Mouse (Mus musculus) cortical plate, adult 2 months (tissue): ENCODE measurements around the gene Zc3h12a. TPM values are rescaled to one million over a fixed set of nuclear protein-coding genes. Genes with fewer than 3 reads are reported as not detected.

ENCODE experiments used
- H3K27ac ChIP-seq: fragments of 200-500 bp; 2 replicates; pipeline ENCODE4 v1.5.1; 2012; ENCODE audit warnings: low read length, control low read depth, inconsistent platforms; ENCODE audit not compliant: insufficient read depth
- H3K4me1 ChIP-seq: fragments of 200-500 bp; 2 replicates; pipeline ENCODE4 v1.6.1; 2011; ENCODE audit warnings: low read length; ENCODE audit not compliant: control insufficient read depth, insufficient read depth
- H3K4me3 ChIP-seq: fragments of 200-500 bp; 2 replicates; pipeline ENCODE4 v1.5.1; 2011; ENCODE audit warnings: mild to moderate bottlenecking, low read length, control low read depth; ENCODE audit not compliant: insufficient read depth
- CTCF ChIP-seq: fragments of 200-500 bp; IDR thresholded peaks from 2 replicates; pipeline ENCODE4 v1.5.1; 2011; ENCODE audit warnings: mild to moderate bottlenecking, control low read depth, low read length; ENCODE audit not compliant: insufficient read depth; ENCODE audit errors: extremely low read depth
- POLR2A ChIP-seq: fragments of 200-500 bp; IDR thresholded peaks from 2 replicates; pipeline ENCODE4 v1.6.1; 2011; ENCODE audit warnings: mild to moderate bottlenecking, low read length, control low read depth; ENCODE audit not compliant: insufficient read depth; ENCODE audit errors: extremely low read depth
- polyA plus RNA-seq: library from polyadenylated mRNA; depleted of rRNA; stranded (reverse); fragments of >200 nt; gene quantifications from 2 replicates; pipeline ENCODE4 v1.2.3, GENCODE M21; 2012; rRNA removed

Zc3h12a gene
- polyA plus RNA-seq = 1.4 and 1.5 TPM in 2 replicates

DNA sequence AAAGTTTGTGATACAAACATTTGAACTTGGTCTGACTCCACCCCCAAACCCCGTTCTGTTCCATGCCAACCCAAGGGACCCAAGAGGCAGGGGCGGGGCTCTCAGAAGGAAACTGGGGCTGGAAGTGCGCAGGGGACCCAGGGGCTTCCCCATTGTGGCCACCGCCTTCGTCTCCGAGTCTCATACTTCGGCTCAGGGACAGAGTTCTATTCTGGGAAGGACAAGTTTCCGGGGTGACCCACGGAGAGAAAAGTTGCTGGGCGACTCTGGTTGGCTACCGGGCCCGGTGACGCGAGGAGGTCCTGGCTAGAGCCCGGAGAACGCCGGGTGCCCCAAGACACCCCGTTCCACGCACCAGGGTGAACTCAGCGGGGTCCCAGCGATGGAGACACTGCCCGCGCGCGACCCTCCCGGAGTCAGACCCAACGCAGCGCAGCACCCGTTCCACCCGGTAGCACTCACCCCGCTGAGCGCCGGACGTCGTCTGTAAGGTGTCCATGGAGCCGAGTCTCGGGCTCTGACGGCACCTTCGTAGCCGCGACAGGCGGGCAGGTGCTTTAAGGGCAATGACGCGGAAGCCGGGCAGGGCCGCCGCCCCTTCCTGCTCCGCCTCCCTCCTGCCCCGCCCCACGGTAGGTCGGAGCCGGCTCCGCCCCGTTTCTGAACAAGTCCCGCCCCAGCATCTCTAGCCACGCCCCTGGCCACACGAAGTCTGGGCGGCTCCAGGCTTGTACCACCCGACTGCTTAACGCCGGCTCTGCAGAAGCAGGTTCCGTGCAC is at the start of gene Zc3h12a:
Zc3h12a (minus strand) TSS at position 536 of the 780 bp plus-strand sequence.
- H3K4me3 ChIP-seq = peak within 1 kb of the TSS; percentile 58
- TF ChIP-seq POLR2A (no peak), CTCF (no peak)
- H3K4me1 ChIP-seq = 0 out of 2 replicates have a peak, but pooled peaks cover 1% of the 10 kb centered on the region
- peak within 1 kb of the TSS; percentile 52; the same call in 1 of the 2 replicates for H3K27ac ChIP-seq

DNA sequence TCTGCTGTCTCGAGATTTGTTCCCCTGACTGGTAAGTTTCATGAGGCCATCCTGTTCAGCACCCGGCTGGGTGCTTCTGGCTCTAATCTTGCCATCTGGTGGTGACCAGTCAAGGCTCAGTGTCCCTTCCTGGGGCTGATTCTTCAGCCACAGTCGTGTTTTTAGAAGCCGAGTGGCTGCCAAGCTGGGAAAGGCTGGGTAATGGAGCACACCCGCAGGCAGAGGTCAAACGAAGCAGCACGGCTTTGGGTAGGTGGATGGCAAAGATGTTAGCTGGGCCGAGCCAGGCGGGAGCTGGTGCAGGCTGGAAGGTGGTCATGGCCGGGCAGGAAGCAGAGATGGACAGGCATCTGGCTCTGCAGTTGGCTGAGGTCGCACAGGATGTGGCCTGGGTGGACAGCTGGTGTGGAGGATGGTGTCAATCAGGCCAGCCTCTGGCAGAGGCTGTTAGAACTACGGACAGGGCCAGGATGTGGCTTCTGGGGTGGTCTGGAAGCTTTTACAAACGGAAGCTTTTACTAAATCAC is 49.1 kb upstream of the Zc3h12a start:
- Histone ChIP-seq H3K4me1 (no peaks in the 10 kb centered on the region), H3K27ac (no peak overlapping the region)

DNA sequence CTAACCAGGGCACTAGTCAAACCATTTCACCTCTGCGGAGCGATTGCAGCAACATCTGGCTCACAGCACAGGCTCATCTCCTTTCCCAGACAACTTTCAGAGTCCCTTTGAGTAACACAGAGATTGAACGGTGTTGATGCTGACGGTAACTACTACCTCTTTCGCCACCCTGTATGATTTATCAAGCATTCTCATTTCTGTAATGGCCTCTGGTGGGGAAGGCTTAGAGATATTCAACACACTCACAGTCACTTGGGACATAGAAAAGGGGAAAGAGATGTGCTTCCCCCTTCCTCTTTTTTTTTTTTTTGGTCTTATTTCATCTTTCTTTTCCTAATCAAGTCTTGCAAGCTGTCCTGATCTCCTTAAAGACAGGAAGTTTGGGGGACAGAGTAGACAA is 48.5 kb upstream of the Zc3h12a start:
- Histone ChIP-seq H3K27ac (no peak overlapping the region), H3K4me1 (no peaks in the 10 kb centered on the region), H3K4me3 (no peak overlapping the region)
- TF ChIP-seq POLR2A (no peak), CTCF (no peak)

More for the DNA sequence above, 49.1 kb upstream of the Zc3h12a start:
- H3K4me3 ChIP-seq = no peak overlapping the region
- no peak for TF ChIP-seq CTCF

DNA sequence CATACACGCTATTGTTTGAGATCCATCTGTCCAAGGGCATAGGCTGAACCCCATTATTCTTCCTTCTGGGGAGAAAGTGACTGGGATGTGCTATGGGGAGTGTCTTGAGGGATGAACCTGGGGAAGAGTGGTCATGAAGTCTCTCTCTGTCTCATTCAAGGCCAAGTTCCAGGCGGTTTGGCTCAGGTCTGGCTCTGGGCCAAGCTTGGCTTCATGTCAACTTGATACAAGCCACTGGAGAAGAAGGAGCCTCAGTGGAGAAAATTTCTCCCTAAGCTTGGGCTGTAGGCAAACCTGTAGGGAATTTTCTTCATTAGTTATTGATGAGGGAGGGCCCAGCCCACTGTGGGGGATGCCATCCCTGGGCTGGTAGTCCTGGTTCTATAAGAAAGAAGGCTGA is 48.0 kb upstream of the Zc3h12a start:
- Histone ChIP-seq H3K4me1 (no peaks in the 10 kb centered on the region), H3K27ac (no peak overlapping the region), H3K4me3 (no peak overlapping the region)
- no peak for TF ChIP-seq POLR2A
- TF ChIP-seq CTCF = no peak

DNA sequence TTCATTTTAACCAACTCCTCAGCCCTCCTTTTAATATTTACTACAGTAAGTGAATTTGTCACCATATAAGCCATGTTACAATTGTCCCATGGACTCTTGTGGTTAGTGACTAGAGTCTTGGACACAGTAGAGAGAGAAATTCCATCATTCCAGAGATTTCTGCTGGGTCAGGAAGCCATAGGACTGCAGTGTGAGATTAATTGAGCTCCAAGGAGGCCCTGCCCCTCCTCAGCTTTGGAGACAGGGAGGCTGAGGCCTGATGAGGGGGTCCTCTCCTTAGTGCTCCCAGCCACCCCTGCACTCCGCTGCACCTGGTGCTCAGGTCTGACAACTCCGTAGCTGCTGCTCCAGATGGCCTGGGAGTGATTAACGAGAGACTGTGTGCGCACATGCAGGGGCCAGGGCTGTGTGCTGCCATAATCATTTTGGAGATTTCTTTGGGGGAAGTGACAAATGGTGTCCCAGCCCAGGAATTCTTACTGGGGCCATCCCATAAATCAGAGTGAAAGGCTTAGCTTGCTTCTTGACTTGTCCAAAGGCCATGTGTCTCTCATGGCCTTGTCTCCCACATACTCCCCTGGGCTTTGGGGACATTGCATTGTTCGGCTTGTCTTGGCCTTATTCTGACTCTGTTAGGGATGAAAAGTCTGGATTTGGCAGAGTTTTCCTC is 47.0 kb upstream of the Zc3h12a start:
- no peak for TF ChIP-seq POLR2A
- no peak for TF ChIP-seq CTCF
- H3K27ac ChIP-seq = no peak overlapping the region
- H3K4me3 ChIP-seq = no peak overlapping the region
- H3K4me1 ChIP-seq = no peaks in the 10 kb centered on the region

DNA sequence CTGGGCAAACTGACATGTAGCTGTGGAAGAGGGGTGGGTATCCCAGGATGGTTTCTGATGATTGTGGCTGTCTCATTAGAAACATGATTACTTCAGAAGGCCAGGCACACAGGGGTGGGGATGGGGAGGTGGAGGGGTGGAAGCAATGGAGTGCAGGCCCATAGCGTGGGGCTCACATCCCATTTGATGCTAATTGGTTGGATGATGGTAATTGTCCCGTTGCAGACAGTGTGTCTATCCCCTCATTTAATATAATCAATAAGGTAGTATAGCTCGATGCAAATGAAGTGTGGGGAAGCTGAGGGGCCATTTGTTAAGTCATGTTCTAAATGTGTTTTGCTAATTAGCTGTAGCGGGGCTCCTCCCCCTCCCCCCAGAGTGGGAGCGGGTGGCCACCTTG is 45.5 kb upstream of the Zc3h12a start:
- TF ChIP-seq CTCF = no peak
- no peak for TF ChIP-seq POLR2A
- H3K27ac ChIP-seq = no peak overlapping the region
- H3K4me1 ChIP-seq = no peaks in the 10 kb centered on the region
- no peak overlapping the region for H3K4me3 ChIP-seq

DNA sequence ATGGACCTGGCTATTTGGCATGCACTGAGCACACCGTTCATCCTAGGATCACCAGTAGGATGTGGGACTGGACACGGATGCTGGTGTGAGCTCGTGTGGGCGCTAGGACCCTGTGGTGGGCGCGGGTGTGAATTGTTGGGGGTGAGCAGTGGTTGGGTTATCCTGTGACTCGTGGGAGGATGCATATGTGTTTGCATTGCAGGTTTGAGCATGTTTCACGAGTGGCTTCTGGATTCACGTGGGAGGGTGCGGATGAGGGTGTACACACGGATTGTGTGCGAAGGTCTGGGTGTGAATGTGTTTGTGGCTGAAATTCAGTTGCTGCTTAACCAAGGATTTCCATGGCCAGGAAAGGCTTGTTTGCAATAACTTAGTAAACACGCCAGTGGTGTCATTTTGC is 45.1 kb upstream of the Zc3h12a start:
- H3K27ac ChIP-seq = no peak overlapping the region
- TF ChIP-seq CTCF (no peak), POLR2A (no peak)
- no peaks in the 10 kb centered on the region for H3K4me1 ChIP-seq
- H3K4me3 ChIP-seq = no peak overlapping the region

DNA sequence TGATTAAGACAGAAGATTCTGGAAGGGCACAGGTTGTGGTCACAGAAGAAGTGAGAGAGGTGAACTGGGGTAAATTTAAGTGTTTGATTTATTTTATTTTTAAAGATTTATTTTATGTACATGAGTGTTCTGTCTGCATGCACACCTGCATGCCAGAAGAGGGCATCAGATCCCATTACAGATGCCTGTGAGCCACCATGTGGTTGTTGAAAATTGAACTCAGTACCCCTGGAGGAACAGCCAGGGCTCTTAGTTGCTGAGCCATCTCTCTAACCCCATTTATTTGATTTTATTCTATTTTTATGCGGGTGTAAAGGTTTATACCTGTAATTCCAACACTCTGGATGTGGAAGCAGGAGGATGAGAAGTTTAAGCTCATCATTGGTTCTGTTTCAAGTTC is 40.1 kb upstream of the Zc3h12a start:
- H3K27ac ChIP-seq = no peak overlapping the region
- no peaks in the 10 kb centered on the region for H3K4me1 ChIP-seq
- no peak overlapping the region for H3K4me3 ChIP-seq
- TF ChIP-seq CTCF (0 out of 2 replicates have a peak, but pooled peaks have one; percentile 12), POLR2A (no peak)

DNA sequence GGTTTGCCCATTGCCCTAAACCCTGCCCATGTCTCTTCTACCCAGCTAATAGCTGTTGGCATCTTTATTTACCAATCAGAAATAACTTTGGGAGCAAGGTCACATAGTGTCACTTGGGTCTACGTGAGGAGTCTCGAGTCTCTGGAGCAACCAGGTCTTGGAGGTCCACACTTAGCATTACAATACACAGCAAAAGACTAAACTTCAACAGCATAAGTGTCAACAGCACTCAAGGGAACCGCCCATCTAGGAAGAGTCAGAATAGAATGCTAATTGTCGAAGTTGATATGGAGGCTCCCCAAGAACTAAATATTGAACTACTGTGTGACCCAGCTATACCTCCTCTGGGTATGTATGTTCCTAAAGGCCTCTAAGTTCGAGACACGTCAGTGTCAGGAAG is 37.2 kb upstream of the Zc3h12a start:
- Histone ChIP-seq H3K27ac (no peak overlapping the region), H3K4me3 (no peak overlapping the region), H3K4me1 (no peaks in the 10 kb centered on the region)
- no peak for TF ChIP-seq CTCF
- no peak for TF ChIP-seq POLR2A

DNA sequence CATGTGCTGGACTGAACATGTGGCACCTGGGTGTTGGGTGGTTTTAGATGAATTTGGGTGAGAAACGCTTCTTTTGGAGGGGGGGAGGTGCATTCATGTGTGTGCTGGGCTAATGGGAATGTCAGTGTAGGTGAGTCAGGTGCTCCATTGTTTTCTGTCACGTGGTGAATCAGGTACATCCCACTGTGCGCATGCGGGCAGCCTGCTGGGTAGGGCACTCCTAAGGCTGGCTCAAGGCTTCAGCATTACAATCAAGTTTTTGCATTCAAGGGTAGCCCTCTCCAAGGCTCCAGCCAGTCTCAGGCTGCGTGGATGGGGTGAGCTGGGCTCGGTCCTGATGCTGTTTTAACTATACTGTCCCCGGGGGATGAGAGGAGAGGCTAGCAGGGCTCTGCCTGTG is 35.1 kb upstream of the Zc3h12a start:
- Histone ChIP-seq H3K4me3 (no peak overlapping the region), H3K27ac (no peak overlapping the region), H3K4me1 (no peaks in the 10 kb centered on the region)
- TF ChIP-seq CTCF (no peak), POLR2A (no peak)
